Mouse (Mus musculus) adrenal gland (tissue): Measurements from ENCODE around the gene Il12rb1.

Experiments
- intact Hi-C: fragments of 180-260 bp; cut with DNase I; formaldehyde crosslinking; loops from one replicate; pipeline ENCODE4 v1.15.1; 2025
- long read RNA-seq, 2 experiments: library from polyadenylated mRNA; unstranded; transcript quantifications; one replicate each; pipeline ENCODE4 v2.0.0; 2020; ENCODE audit warnings: borderline replicate concordance in 1 of 2; ENCODE audit not compliant: insufficient replicate concordance in 1 of 2

Gene Il12rb1
- long read RNA-seq, experiment 1: 0 reads
- long read RNA-seq, experiment 2: 0 reads

DNA sequence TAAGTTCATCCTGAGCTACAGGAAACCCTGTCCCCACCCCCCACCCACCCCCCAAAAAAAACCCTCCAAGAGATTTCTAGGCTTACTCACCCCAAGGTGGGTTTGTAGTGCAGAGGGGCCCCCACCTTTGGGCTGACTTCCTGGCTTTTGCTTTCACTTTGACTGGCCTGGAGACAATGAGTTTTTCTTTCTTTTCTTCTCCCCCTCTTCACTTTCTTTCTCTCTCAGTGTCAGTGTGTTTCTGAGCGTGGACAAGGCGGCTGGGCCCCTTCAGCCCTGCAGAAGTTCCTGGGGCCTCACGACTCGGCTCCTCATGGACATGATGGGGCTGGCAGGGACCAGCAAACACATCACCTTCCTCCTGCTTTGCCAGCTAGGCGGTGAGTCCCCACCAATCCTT lies at the start of gene Il12rb1:
Gene Il12rb1 (plus strand): TSS at position 211 of the 400 bp plus-strand sequence.
- intact Hi-C loops: no loop called here

- intact Hi-C loops: no loop called here
These were observed 49.4 kb upstream of the Il12rb1 start for GRCm38 (mm10) chr8:70758616-70759561.

DNA sequence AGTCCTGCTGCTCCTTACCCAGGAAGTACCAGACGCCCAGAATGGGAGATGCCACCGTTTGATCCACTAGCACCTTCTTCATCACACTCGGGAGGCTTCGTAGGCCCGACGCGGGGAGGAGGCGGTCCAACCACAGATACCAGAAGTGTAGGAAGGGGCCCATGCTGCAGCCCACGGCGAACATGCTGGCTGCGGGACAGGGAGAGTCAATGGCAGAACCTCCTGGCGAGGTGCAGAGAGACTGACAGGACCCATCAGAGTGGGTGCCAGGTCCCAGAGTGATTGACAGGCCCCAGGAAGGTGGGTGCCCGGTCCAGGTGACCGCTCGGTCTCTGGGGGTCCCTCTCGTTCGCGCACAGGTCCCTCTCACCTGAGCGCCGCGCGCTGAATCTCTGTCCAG lies 47.9 kb upstream of the Il12rb1 start:
- intact Hi-C loops: no loop called here

DNA sequence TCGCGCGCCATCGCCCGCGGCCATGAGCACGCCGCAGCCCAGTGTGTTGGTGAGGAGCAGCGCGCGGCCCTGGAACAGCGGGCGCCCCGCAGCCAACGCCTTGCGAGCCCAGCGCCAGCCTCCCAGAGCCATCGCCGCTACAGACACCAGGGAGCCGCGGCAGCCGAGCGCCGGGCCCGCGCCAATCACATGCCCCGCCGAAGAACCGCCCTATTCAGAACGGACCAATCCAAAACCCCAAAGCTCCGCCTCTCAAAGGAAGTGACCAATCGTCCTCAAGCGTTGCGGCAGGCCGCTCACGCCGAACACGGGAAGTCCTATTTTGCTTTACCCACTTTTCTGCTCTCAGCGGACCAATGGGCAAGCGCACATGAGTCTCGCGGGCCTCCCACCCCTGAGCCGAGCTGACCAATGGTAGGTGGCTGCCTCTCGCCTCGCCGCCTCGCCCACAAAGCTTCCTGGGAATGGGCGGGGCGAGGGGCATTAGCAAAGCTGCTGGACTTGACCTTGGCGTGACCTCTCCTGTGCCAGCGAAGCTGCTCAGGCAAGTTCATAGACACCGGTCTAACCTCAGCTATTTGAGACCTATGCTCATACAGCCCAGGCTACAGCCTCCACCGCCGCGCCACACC lies 47.4 kb upstream of the Il12rb1 start, which contains the start of gene Mpv17l2:
Gene Mpv17l2 (minus strand): TSS at position 172 of the 632 bp plus-strand sequence.
- intact Hi-C loops: no loop called here

GRCm38 (mm10) chr8:70762118-70762517 lies 46.1 kb upstream of the Il12rb1 start:
- intact Hi-C loops: no loop called here

DNA sequence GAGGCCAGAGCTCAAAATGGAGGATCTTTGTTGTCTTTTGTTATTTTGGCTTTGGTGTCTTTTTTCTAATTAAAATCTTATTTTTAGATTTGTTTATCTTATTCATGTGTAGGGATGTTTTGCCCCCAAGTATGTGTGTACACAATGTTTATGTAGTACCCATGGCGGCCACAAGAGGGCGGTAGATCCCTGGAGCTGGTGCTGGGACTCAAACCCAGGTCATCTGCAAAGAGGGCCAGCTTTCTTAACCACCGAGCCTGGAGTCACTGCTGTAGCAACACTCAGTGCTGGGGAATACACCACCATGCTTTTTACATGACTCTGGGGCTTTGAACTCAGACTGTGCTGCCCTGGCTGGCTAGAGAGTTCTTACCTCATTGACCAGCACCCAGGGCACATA lies 44.9 kb upstream of the Il12rb1 start:
- intact Hi-C loops: no loop called here

DNA sequence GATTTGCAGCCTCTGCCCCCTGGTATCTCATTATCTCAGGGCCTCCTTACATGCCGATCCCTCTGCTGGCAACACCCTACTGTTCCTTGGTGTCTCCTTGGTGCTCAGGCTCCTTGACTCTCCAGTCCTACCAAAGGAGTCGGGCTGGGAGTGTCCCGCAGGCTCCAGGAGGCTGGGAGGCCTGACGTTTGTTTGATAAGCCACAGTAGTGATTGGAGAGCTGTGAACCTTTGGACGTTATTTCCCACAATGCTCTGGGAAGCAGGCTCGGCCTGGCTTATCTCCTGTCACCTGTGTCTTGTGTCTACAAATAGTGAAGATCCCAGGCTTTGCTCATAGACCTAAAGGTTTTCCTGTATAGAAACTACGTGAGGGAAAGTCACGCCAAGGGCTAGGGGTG lies 44.2 kb upstream of the Il12rb1 start:
- intact Hi-C loops: no loop called here

GRCm38 (mm10) chr8:70764676-70765075 lies 43.6 kb upstream of the Il12rb1 start:
- intact Hi-C loops: no loop called here

DNA sequence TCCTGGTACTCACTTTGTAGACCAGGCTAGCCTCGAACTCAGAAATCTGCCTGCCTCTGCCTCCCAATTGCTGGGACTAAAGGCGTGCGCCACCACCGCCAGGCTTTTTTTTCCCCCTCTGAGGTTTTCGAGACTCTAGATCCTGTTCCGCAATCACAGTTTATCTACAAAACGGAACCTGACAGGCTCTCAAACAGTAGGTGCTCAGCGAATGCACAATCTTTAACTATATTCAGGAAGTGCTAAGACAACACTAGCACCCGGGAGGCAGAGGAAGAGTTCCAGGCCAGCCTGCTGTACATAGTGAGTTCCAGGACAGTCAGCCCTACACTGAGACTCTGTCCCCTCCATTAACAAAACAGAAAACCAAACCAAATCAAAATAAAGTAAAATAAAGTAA lies 42.9 kb upstream of the Il12rb1 start:
- intact Hi-C loops: no loop called here

DNA sequence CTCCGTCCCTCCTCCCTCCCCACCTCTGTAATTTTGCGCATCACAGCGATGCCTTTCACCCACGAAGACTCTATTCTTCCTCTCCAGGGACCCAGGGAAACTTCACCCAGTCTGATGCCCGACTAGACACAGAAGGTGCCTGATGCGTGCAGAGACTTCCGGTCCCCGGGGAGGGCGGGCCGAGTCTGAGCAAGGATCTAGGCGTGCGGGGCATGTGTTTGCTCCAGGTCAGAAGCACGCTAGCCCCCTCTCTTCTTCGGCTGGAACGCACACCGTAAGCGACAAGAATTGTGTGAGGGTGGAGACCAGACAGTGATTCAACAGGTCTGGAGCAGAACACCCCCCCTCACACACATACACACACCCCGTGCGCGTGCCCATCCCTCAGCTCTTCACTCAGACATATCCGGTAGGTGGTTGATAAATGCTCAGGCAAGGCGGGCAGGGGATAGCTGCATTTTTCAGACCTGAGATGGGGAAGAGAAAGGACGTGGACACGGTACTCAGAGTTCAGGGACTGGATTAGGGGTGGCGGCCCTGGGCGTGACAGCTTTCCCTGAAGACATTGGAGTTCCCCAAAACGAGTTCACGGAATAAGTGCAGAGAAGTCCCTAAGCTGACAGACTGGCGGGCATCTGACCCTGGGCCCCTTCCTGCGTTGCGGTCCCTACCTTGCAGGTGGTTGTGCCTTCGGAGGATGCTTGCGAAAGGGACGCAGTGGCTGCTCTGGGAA lies 42.2 kb upstream of the Il12rb1 start:
- intact Hi-C loops: no loop called here

DNA sequence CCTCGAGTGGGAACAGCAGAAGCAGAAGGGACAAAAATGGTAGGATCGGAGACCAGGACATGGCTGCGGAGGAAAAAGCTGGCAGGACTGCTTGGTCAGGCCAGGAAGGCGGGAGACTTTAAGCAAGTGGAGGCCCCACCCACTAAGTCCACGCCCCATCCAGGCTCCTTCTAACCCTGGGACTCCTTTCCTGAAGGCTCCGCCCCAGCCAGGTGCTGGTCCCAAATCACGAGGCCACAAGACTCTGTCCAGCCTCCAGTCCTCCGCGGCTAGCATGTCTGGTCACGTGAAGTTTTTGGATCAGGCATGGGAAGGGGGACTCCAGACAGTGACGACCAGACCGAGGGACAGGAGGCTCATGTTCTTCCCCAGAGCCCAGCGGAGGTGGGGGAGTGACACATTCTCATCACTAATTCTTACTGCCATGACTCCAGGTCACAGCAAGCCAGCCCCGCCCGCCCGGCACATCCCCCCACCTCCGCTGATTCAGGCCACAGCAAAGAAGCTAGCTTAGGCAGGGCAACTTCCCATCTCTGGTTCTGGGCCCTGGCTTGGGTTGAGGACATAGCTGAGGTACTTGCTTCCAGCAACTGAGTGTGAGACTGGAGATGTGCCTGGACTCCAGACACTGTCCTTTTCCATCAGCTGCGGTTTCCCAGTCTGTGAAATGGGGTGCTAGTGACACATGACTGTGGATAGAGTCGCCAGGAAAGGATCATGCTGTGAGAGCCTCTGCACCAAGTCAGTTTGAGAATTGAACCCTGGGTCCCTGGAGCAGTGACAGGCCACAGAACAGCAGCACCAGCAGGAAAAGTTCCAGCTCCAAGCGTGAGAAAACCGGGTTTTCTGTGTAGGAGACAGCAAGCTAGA lies 41.4 kb upstream of the Il12rb1 start:
- intact Hi-C loops: no loop called here

GRCm38 (mm10) chr8:70767503-70767902 lies 40.7 kb upstream of the Il12rb1 start:
- intact Hi-C loops: no loop called here

- intact Hi-C loops: no loop called here
These were observed 39.9 kb upstream of the Il12rb1 start for GRCm38 (mm10) chr8:70768231-70768776.

DNA sequence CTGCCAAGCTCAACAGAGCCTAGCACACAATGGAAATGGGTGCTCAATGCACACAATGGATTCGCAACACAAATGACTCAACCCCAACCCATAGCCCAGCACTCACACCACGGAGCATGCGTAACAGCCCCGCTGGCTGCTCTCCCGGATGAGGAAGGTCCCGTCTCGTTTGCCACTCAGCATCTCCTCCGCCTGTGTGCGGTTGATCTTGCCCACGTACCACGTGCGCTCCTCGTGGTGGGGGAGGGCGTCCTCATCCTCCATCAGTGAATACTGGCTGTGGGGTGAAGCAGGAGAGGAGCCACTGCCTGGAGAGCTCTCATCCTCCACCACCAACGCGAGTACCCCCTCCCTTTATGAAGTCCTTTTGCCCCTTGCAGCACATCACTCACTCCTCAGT lies 39.3 kb upstream of the Il12rb1 start:
- intact Hi-C loops: no loop called here

DNA sequence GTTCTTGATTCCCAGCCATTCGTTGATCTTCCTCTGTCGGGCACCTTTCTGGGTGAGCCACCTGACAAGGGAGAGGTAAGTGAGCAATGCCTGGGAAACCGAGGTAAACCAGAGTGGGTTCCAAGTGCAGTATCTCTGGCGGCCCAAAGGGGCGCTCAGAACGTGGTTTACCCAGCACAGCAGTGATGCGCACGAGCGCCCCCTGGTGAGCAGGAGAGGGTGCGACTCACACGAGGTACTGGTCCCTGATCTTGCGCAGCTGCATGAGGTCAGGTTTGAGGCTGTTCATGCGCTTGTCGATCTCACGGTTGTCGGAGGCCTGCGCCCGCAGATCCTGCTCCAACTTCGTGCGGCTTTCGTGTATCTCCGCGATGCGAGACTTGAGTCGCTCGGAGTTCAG lies 38.9 kb upstream of the Il12rb1 start:
- intact Hi-C loops: no loop called here

- intact Hi-C loops: no loop called here
These were observed 38.4 kb upstream of the Il12rb1 start for GRCm38 (mm10) chr8:70769858-70770257.

DNA sequence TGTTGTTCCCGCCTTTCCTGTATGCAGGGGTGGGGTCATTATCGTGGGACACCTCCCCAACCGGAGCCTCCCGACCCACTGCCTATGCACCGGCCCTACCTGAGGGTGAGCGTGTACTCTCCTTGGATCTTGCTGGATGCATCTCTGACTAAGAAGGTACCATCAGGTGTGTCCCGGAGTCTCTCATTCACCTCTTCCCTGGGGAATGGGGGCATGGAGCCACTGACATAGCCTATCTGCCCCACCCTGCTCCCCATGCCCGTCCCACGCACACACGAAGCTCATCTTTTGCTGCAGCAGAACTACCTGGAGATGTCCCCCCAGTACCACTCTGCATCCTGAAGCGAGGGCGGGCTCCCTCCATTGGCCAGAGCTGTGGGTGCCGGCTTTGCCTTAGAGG lies 37.5 kb upstream of the Il12rb1 start:
- intact Hi-C loops: no loop called here

- intact Hi-C loops: no loop called here
These were observed 37.0 kb upstream of the Il12rb1 start for GRCm38 (mm10) chr8:70771217-70771616.

GRCm38 (mm10) chr8:70772075-70772474 lies 36.2 kb upstream of the Il12rb1 start:
- intact Hi-C loops: no loop called here

- intact Hi-C loops: no loop called here
These were observed 35.4 kb upstream of the Il12rb1 start for GRCm38 (mm10) chr8:70772890-70773289.

GRCm38 (mm10) chr8:70773410-70773809 lies 34.8 kb upstream of the Il12rb1 start:
- intact Hi-C loops: no loop called here
